Mouse (Mus musculus) thymus, postnatal 14 days (tissue): ENCODE measurements around the gene Mblac1.
"Not testable (repeated sequence)": the region's sequence is repeated elsewhere in the genome, so short reads cannot be mapped to it uniquely, and the experiment has no call there.

Source experiments
- DNase-seq: peaks from one replicate; pipeline ENCODE4 v3.0.0; 2021

The Mblac1 gene

DNA sequence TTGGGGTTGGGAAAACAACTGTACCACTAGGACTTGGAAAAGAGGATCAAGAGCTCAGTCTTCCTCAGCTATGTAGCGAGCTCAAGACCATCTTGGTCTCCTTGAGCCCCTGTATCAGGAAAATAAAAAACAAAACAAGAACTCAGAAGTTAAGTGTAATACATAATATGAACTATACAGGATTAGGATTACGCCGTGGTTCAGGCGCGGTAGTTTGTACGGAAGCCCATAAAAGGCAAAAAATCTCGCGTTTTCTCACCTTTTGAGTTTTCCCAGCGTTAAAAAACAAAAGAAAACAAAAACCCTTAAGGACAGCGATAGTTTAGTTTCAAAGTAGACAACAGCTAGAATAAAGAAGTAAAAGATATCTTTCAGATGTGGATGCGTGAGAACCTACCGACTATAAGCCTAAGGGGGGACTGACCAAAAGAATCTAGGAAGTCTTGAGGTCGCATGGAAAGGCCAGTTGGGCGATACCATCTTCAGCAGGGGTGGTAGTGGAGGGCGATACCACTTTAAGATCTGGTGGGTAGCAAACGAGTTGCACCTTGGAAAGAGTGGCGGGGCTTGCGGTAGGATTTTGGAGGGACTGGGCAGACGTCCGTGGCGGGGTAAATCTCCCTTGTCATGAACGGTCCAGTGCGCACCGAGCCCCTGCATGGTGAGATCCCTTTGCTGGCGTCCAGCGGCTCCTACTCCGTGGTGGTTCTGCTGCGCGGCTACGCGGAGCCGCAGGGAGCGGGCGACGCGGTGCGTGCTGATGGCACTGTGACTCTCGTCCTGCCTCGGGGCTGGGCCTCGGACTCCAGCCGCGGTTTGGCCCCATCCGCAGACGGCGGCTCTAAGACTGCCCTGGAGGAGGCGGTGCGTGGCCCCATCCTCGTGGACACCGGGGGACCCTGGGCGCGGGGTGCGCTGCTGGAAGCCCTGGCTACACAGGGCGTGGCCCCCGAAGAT is at the start of gene Mblac1:
Mblac1 (plus strand) TSS at position 544 of the 957 bp plus-strand sequence.
- DNase-seq = peak; percentile 84

DNA sequence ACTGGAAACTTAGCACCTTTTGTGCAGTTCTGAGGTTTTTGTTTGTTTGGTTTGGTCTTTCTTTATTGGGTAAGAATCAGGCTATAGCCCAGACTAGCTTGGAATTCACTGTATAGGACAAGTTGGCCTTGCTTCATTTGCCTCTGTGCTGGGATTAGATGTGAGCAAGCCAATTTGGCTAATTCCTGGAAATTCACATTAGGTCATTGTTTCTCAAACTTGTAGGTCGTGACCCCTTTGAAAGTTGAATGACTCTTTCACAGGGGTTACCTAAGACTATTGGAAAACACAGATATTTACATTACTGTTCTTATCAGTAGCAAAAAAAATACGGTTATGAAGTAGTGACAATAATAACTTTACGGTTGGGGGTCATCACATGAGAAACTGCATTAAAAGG is 39.7 kb upstream of the Mblac1 start:
- DNase-seq = no peak

- peak; percentile 90 for DNase-seq
Observed at GRCm38 (mm10) chr5:138155443-138155976, 38.6 kb upstream of the Mblac1 start, which contains the start of gene Zfp113. Gene Zfp113 (minus strand): TSS chr5:138155744.

DNA sequence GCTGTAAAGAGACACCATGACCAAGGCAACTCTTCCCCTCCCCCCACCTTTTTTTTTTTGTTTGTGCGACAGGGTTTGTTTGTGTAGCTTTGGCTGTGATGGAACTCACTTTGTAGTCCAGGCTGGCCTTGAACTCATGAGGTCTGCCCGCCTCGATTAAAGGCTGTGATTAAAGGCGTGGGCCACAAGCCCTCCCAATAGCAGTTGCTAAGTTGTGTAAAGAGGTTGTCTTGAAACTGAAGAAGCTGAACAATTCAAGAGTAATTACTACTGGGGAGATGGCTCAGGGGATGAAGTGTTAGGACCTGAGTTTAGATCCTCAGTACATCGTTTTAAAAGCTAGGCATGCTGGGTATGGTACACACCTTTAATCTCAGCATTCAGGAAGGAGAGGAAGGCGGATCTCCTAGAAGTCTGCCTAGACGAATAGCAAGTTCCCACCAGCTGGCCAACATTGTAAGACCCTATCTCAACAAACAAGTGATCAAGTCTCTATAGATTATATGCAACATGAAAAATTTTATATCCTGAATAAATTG is 33.8 kb upstream of the Mblac1 start:
- DNase-seq = no peak

- DNase-seq = peak; percentile 96
Observed at GRCm38 (mm10) chr5:138160842-138161665, 33.1 kb upstream of the Mblac1 start, which contains the start of gene Cops6. Gene Cops6 (plus strand): TSS chr5:138161071.

GRCm38 (mm10) chr5:138163046-138163445 is 31.1 kb upstream of the Mblac1 start:
- no peak for DNase-seq

GRCm38 (mm10) chr5:138163610-138164009 is 30.5 kb upstream of the Mblac1 start:
- no peak for DNase-seq

DNA sequence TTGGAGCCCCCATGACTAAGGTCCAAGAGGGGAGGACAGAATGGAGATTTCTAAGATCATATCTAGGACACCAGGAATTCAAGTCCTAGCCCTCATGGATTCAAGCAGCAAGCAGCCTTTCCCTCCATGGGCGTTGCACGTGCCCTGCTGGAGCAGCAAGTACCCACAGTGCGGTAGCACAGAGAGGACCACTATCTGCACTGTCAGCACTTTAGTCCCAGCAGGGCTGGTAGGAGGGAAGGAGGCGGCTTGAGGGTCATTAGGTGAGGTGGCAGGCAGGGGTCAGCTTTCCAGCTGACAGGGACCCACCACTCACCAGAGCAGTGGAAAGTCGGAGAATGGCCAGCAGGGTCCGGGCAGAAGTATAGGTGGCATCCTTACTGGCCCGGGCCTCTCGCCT is 28.5 kb upstream of the Mblac1 start:
- DNase-seq = no peak

DNA sequence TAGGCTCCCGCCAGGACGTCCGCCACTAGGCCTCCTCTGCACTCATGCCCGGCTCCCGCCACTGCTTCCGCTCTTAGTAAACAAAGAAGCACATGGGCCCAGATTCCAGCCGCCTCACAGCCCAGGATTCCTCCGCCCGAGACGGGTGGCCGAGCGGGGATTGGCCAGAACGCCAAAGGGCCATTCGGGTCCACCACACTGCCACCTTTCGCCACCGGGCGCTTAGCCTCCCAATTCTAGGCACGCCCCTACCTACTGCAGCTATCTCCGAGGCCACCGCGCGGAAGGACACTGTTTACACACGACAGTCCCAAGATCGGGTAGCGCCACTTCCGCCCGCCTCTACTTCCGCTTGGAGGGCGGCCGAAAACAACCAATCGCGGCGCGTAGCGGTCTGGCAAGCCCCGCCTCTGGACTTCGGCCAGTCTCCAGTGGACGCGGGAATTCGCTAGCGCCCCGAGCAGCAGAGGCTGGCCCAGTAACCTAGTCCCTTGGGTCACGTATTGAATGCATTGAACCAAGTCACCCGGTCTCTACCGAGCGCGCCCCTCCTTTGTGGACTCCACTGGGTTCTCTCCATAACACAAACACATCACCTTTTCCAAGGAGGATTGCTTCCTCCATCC is 23.1 kb upstream of the Mblac1 start:
- DNase-seq = peak; percentile 93

DNA sequence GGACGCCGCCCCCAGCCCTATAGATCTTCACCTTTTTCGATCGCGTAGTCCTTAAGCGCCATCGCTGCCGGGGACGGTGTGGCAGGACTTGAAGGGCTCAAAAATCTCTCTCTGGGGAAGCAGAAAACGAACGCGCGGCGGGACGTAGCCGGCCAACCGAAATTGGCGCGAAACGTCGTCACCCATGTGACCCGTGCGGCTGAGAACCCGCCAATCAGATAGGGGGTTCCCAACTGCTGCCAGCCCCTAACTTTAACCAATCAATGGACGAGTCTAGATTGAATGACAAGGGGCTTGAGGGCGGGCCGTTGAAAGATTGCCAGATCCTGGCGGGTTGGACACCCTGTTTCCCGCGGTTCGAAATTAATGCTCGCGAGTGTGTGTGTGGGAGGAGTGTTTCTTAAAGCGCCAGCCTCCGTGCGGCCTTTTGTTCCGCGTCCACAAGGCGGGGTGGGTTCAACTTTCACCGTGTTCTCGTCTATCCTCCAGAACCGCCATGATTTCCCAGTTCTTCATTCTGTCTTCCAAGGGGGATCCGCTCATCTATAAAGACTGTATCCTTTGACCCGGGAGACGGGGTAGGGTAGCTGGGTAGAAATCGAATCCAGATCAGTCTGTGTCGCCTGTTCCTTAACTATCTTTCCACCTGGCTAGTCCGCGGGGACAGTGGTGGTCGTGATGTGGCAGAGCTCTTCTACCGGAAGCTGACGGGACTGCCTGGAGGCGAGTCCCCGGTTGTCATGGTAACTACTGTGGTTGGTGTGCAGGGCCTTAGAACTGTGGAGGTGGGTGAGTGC is 22.2 kb upstream of the Mblac1 start, which contains the start of the genes Ap4m1 and Mcm7:
Ap4m1 (plus strand) TSS at position 308 of the 797 bp plus-strand sequence.
Mcm7 (minus strand) TSS at position 728 of the 797 bp plus-strand sequence.
- peak; percentile 90 for DNase-seq

DNA sequence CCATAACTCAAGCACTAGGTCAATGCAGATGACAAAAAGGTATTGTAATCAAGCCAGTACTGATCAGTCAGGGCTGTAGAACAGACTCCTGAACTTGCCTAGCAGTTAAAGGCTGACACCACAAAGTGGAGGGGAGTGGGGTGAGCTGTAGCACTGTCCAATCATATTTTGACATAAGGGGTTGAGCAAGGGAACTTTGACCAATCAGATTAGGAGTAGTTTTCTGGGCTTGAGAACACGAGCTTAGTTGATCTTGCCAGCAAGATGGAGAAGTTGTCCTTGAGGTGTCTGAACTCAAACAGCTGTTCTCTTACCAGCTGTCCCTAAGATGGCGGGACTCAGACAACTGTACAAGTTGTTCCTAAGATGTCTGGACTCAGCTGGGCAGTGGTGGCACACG is 20.9 kb upstream of the Mblac1 start:
- DNase-seq = no peak

GRCm38 (mm10) chr5:138186950-138187638 is 7.0 kb upstream of the Mblac1 start, which contains the start of the genes Taf6 and Cnpy4:
Gene Taf6 (minus strand): TSS chr5:138187451.
Gene Cnpy4 (plus strand): TSS chr5:138187485.
- DNase-seq = peak; percentile 86

DNA sequence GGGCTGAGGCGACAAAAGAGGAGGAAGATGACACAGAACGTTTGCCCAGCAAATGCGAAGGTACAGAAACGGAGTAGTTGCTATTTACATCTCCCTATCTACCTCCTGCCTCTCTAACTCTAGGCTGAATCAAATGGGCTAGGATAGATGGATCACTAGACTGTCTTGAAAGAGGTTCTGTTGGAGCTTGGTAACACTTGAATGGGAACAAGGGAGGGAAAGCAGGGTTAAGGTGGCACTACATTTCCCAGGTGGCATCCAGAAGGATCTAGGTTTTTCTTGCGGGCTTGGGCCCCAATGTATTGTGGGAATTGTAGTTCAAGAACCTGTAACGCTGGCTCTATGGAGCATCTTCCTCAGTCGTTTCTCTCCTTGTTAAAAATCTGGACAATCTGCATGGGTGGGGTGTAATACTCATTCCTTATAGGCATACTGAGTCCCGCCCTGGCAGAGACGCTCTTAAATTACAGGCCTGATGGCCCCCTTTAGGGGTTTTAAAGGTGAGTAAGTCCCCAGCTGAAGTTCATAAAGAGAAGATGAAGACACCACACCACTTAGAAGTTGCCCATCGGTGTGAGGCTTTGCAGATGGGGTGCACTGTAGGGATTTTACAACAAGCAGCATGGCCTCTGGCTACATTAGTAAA is 6.3 kb upstream of the Mblac1 start:
- DNase-seq = peak; percentile 73

DNA sequence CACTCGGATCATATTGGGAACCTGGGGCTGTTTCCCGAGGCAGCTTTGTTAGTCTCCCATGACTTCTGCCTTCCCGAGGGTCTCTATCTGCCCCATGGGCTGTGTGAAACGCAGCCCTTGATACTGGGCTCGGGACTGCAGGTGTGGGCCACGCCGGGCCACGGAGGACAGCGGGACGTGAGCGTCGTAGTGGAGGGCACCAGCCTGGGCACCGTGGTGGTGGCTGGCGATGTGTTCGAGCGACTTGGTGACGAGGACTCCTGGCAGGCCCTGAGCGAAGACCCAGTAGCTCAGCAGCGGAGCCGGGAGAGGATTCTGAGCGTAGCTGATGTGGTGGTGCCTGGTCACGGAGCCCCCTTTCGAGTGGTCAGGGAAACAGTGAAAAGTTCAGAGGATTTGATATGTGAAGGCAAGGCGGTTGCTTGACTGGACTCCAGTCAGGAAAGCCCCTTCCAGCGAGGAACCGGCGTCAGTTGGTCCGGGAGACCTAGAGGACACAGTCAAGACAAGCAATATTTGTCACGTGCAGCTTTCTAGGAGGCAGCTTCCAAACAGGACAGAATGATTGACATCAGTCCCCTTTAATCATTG is 736 bp downstream of the Mblac1 start:
- no peak for DNase-seq

- no peak for DNase-seq
Observed at GRCm38 (mm10) chr5:138195463-138195862, 1.3 kb downstream of the Mblac1 start.

DNA sequence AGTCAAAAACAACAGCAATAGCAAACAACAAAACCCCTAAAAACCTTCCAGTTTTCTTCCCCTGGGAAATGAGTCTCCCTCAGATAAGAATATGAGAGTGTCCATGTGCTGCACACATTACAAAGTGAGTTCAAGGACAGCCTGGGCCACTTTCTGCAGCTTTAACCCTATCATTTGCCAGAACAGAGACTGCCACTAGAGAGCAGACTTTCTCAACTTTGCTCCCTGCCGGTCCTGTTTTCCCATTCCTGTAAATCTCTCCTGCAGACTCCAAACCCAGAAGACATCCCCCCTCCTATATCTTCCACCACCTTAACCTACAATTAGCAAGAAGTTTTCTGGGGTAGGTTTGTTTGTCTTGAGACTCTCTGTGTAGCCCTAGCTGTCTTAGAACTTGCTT is 5.5 kb downstream of the Mblac1 start:
- DNase-seq = no peak

GRCm38 (mm10) chr5:138202086-138202485 is 8.0 kb downstream of the Mblac1 start:
- DNase-seq = no peak

DNA sequence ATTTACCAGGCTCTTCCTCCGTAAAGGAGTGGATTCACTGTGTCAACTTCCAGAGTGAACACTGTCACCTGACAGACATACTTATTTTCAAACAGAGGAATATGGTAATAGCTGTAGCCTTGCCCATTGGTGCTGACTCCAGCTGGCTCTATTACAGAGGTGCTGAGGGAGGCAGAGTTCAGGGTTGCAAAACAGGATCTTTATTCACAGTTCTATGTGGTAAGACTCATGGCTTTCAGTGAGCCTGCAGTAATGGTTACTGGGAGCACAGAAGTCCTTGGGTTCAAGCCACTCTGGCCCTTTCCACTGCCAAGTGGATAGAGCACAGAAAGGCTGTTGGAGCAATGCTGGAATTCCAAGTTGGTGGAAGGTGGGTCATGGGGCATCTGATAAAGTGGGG is 13.1 kb downstream of the Mblac1 start:
- DNase-seq = no peak

GRCm38 (mm10) chr5:138207873-138208272 is 13.8 kb downstream of the Mblac1 start:
- DNase-seq = no peak

DNA sequence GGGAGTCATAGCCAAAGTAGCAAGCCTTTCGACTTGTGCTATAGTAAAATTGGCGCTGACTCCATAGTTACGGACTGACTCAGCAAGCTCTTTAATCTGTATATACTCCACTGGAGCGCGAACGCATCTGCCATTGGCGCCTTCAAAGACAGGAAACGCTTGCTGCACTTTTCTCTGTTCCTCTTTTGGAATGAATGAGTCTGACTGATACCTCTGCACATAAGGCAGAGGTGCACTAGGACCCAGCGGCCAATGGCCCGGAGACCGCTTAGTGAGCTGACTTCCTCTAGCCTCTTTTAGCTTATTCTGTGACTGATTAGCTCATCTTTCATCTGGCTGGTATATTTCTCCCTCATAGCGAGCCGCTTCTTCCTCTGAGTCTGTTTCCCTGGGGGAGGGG is 22.5 kb downstream of the Mblac1 start:
- not testable (repeated sequence) for DNase-seq
